ENCODE assay signal across 11 mouse cellular contexts in genomic region chr7:66027747-66028146, GRCm38 (mm10). TPM values are rescaled to one million over a fixed set of nuclear protein-coding genes. Genes with fewer than 3 reads are reported as not detected.
A peak's percentile ranks its signal among the peaks of the same experiment; 100 is the strongest.
DNase-seq lines count a peak whose midpoint lies in the region; ATAC-seq and TF ChIP-seq lines count a peak whose summit lies in the region.
"Had no signal": no experiment of that assay in that cellular context is flagged by ENCODE, and none has a peak within 500 bp of the region (broad histone marks: within the 10 kb centered on the region; RNA-seq: fewer than 3 reads in every experiment).

No protein-coding gene starts in this region.

- TF ChIP-seq CTCF in left cerebral cortex, adult 2 months (IDR thresholded peaks at IDR 0.05): peak; percentile 63

- intact Hi-C loops in left cerebral cortex, adult 2 months (cut with DNase I): loop anchor here (1.0 kb wide), 1 partner anchor 323 kb away; no protein-coding TSS in a partner anchor

- H3K27me3 ChIP-seq in forebrain, embryonic 15.5 days: no peaks in the 10 kb centered on the region
- H3K27me3 ChIP-seq in forebrain, embryonic 11.5 days (ENCODE audit: control insufficient read depth, insufficient read depth, low read length): no peaks in the 10 kb centered on the region
- H3K27me3 ChIP-seq: heart, embryonic 15.5 days had no signal

- no peak for DNase-seq in forebrain, embryonic 11.5 days (ENCODE audit: low spot score)
- DNase-seq in left cerebral cortex, adult 2 months (ENCODE audit: extremely low spot score in 1 of 2, low spot score in 2 of 2): peak; percentile 17 to 27
- no peak for DNase-seq in left cerebral cortex, adult 8-10 months (ENCODE audit: low spot score in 2 of 2)
- DNase-seq in 416B (ENCODE audit: low read depth): peak; percentile 6
- DNase-seq in cerebellum, postnatal 14 days: peak; percentile 71
- DNase-seq in spleen, postnatal 4 days (ENCODE audit: low spot score in 2 of 2): no peak
- DNase-seq: spleen, adult 18-20 months had no signal

- no peaks in the 10 kb centered on the region for H3K36me3 ChIP-seq in forebrain, embryonic 15.5 days
- H3K36me3 ChIP-seq in forebrain, embryonic 11.5 days (ENCODE audit: control insufficient read depth, insufficient read depth, low read length): no peaks in the 10 kb centered on the region
- H3K36me3 ChIP-seq: heart, embryonic 15.5 days had no signal

- no peaks in the 10 kb centered on the region for H3K4me1 ChIP-seq in forebrain, embryonic 15.5 days
- no peaks in the 10 kb centered on the region for H3K4me1 ChIP-seq in forebrain, embryonic 11.5 days (replicated peaks; ENCODE audit: control insufficient read depth, insufficient read depth, low read length)

- WGBS in forebrain, embryonic 15.5 days: 94% methylated on average over 2 of the region's 2 CpGs
- 79% methylated on average over 2 of the region's 2 CpGs for WGBS in forebrain, embryonic 11.5 days

- no peak overlapping the region for H3K27ac ChIP-seq in forebrain, embryonic 15.5 days (replicated peaks)
- H3K27ac ChIP-seq in forebrain, embryonic 11.5 days (ENCODE audit: low read depth, low read length): no peak overlapping the region
- no peak overlapping the region for H3K27ac ChIP-seq in left cerebral cortex, adult 2 months
- H3K27ac ChIP-seq: heart, embryonic 15.5 days had no signal

- no peak overlapping the region for H3K4me3 ChIP-seq in forebrain, embryonic 15.5 days
- H3K4me3 ChIP-seq in forebrain, embryonic 11.5 days (ENCODE audit: low read depth, low read length): no peak overlapping the region
- H3K4me3 ChIP-seq in left cerebral cortex, adult 2 months: no peak overlapping the region
- H3K4me3 ChIP-seq: heart, embryonic 15.5 days had no signal

- no peak overlapping the region for H3K9ac ChIP-seq in forebrain, embryonic 15.5 days (replicated peaks)
- no peak overlapping the region for H3K9ac ChIP-seq in forebrain, embryonic 11.5 days (ENCODE audit: low read length)
- H3K9ac ChIP-seq: heart, embryonic 15.5 days had no signal

- H3K4me2 ChIP-seq in forebrain, embryonic 15.5 days (replicated peaks): no peak overlapping the region
- H3K4me2 ChIP-seq in forebrain, embryonic 11.5 days (ENCODE audit: low read depth, low read length, severe bottlenecking): no peak overlapping the region
- H3K4me2 ChIP-seq: heart, embryonic 15.5 days had no signal

- ATAC-seq in forebrain, embryonic 15.5 days (replicated peaks): 0 out of 2 replicates have a peak, but pooled peaks have one; percentile 32
- ATAC-seq in forebrain, embryonic 11.5 days (replicated peaks; ENCODE audit: low FRiP score): no peak
- ATAC-seq in megakaryocyte progenitor cell, adult 5-6 weeks (replicated peaks; ENCODE audit: poor library complexity): no peak

- H3K9me3 ChIP-seq in forebrain, embryonic 15.5 days: no peaks in the 10 kb centered on the region; the same call in 1 of the 2 replicates
- no peaks in the 10 kb centered on the region for H3K9me3 ChIP-seq in forebrain, embryonic 11.5 days (ENCODE audit: control insufficient read depth, low read length)
- H3K9me3 ChIP-seq: heart, embryonic 15.5 days had no signal

RNA-seq across cellular contexts. Expression of gene Gm45213, which starts 15.7 kb away (rescaled TPM):
- polyA plus RNA-seq in forebrain, embryonic 15.5 days (2015; fragmentation: Nextera tagmentation; extraction: Ambion mirVana): not detected in 2 replicates
- polyA plus RNA-seq in forebrain, embryonic 11.5 days (2014; fragmentation: Nextera tagmentation; extraction: Ambion mirVana): not detected in 2 replicates
- total RNA-seq in left cerebral cortex, adult 2 months (2021): not detected
- total RNA-seq in left cerebral cortex, adult 8-10 months (2022): not detected
- total RNA-seq in megakaryocyte progenitor cell, adult 5-6 weeks (2015): not detected in 2 replicates
- not detected in 2 replicates for total RNA-seq in megakaryocyte progenitor cell, adult 5-6 weeks (2017)
- total RNA-seq: layer of hippocampus, postnatal 10 days had no signal
- polyA plus RNA-seq: heart, embryonic 15.5 days had no signal

RNA-seq across cellular contexts. Expression of gene Snrpa1, which starts 31.1 kb away (rescaled TPM):
- polyA plus RNA-seq in forebrain, embryonic 15.5 days (2015; fragmentation: Nextera tagmentation; extraction: Ambion mirVana): 147 and 156 TPM in 2 replicates
- polyA plus RNA-seq in forebrain, embryonic 11.5 days (2014; fragmentation: Nextera tagmentation; extraction: Ambion mirVana): 229 and 250 TPM in 2 replicates
- 10 to 100 TPM; 36.8 to 37.0 TPM for total RNA-seq in left cerebral cortex, adult 2 months (2021)
- total RNA-seq in left cerebral cortex, adult 8-10 months (2022): 10 to 100 TPM; 34.2 to 38.0 (median 35.9) TPM
- 118 and 130 TPM in 2 replicates for total RNA-seq in megakaryocyte progenitor cell, adult 5-6 weeks (2015)
- total RNA-seq in megakaryocyte progenitor cell, adult 5-6 weeks (2017): 108 and 134 TPM in 2 replicates

RNA-seq across cellular contexts. Expression of gene Selenos, which starts 51.7 kb away (rescaled TPM):
- 77.9 and 81.0 TPM in 2 replicates for polyA plus RNA-seq in forebrain, embryonic 15.5 days (2015; fragmentation: Nextera tagmentation; extraction: Ambion mirVana)
- 62.8 and 64.2 TPM in 2 replicates for polyA plus RNA-seq in forebrain, embryonic 11.5 days (2014; fragmentation: Nextera tagmentation; extraction: Ambion mirVana)
- 10 to 100 TPM; 46.5 to 47.5 TPM for total RNA-seq in left cerebral cortex, adult 2 months (2021)
- total RNA-seq in left cerebral cortex, adult 8-10 months (2022): 10 to 100 TPM; 42.7 to 51.4 (median 46.5) TPM
- 161 and 177 TPM in 2 replicates for total RNA-seq in megakaryocyte progenitor cell, adult 5-6 weeks (2015)
- total RNA-seq in megakaryocyte progenitor cell, adult 5-6 weeks (2017): 126 and 144 TPM in 2 replicates

Comparison
In these comparisons a context has a peak if more than half of its experiments do, and no peak if none do; other contexts are left out.
1. DNase-seq: peak in left cerebral cortex, adult 2 months (2 of 2), 416B (single experiment) and cerebellum, postnatal 14 days (2 of 2); none in forebrain, embryonic 11.5 days (single experiment), left cerebral cortex, adult 8-10 months (0 of 2) and spleen, postnatal 4 days (0 of 2).